Mouse (Mus musculus) CD4-positive helper T cell, adult 2 months (primary cell): Measurements from ENCODE around the gene Esrra.

Source experiments
- DNase-seq: peaks from one replicate; pipeline ENCODE4 v3.0.0-alpha.2; 2012; ENCODE audit warnings: low read depth, missing footprints, low spot score

The Esrra gene

DNA sequence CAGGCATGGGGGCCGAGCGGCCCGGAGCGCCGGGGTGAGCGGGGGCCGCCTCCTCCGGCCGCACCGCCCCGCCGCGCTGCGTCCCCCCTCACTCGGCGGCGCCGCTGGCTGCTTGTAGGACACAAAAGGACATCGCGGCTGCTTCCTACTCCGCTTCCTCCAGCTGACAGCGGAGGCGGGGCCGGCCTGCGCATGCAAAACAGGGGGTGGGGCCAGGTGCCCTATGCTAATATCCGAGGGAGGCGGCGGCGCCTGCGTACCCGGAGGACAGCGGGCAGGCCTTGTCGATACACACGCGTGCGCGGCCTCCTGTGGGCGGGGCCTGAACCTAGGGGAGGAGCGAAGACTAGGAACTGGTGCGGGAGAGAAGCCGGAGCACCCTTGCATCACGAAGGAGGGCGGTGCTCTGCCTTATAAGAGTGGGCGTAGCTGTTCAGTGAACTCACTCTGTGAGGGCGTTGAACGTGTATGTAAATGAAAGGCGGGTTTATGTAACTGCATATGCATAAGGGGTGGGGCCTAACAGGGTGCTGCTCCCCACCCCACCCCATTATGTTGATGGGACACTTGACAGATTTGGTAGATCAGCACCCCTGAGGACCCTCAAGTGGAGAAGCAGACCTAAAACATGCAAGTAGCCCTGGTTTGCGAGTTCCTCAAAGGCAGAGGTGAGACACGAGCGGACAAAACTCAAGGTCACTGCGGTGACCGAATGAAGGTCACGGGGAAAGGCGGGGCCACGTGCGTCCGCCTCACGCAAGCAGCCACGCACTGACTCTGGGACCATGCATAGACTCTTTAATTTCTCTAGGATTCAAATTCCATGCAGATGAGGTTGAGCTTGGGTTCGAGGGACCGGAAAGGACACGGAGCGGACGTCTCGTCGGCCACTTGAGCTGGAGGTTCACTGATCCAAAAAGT is at the start of gene Esrra:
Gene Esrra (minus strand): TSS at position 167 of the 921 bp plus-strand sequence.
- DNase-seq: peak; percentile 100

DNA sequence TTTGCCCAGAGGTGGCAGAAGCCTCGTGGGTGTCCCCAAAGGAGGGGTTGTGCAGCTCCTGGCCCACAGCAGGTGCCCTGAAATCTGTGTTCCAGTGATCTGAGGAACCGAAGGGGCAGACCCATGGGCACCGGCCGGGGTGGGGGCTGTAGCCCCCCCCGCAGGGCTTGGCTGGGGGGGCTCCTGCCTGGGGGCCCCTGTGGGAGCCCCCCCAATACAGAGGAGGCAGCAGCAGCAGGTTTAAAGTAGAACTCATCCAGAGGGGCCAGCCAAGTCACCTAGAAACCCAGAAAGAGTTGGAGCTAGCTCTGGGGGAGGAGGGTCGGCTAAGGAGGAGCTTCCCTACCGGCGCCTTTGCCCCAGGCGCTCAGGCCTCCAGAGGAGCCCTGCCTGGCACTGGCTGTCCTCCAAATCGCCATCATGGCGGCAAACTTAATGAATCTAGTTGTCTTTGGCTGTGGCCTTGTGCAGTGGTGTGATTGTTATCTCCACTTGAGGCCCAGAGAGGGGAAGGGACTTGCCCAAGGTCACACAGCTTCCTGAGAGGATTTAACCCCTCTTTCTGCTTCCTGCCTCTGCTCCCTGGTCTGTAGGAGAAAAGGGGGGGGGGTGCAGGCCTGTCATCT is 49.0 kb upstream of the Esrra start:
- DNase-seq: peak; percentile 65

DNA sequence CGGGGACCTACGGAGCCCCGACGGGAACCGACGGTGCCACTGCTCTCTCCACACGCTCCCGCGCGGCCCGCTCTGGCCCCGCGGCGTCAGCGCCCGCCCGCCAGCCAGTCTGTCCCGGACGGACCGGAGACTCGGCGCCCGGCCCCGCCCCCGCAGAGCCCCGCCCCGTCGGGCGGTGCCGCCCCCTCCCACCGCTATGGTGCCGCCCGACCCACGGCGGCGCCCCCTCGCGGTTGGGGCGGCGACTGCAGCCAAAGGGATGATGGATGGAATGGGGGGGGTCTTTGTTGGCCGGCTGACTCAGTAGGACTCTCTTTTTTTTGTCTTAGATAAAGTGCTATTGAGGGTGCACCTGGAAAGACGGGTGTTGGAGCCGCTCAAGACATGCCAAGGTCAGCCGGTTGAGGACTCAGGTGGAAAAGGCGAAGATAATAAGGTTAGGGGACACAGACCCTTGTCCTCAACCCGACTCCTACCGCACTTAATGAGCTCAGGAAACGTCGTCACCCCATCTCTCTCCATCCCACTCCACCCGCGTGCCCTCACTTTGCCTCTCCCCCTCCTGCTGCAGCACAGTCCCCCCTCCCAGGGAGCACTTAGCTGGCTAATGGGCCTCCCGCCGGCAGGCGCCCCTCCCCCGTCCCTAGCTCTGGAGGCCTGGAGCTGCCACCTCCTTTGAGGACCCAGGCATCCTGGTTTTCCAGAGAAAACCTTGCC is 48.2 kb upstream of the Esrra start:
- DNase-seq: peak; percentile 84

DNA sequence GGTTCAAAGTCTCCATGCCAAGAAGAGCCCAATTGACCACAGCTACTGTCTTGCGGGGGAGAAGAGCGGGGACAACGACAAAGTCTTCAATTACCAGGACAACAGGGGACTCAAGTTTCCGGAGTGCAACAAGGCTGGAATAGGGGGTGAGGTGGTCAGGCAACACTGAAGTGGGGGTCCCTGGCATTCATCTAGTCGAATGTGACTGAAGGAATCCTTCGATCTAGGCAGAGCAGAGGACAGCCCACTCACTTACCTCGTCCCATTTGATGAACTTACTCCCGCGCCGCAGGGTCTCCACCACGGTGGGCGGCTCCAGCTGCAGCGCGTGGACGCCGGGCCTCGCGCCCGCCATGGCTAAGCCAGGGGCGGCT is 47.7 kb upstream of the Esrra start:
- no peak for DNase-seq

DNA sequence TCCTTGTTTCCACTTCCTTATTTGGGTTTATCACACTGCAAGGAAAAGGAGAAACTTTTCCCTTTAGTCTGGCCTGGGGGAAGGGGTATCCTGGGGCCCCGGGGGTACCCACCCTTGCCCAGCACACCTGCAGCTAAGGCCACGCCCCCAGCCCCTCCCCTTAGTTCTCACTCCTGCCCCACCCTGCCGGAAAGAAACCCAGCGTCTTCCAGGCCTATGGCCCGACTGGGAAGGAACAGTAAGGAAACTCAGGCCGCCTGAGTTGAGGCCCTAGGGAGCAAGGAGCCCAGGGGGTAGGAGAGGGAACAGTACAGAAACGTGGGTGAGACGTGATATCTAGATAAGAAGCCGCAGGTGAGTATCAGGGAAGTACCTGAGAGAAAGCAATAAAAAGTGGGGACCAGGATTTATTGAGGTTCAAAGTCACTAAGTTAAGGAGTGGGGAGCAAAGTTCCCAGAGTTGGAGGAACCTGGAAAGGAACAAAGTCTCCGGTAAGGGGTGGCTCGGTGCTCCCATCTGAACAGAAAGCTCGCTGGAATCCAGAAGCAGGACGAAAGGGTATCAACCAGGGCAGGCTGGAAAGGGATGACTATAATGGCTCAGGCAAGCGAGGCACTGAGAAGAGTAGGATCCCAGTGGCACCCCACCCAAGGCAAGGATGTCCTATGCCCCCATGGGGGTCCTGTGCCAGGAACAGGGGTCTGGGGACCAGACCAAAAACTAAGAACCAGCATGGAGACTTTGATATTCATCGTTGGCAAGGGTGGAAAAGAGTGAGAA is 47.1 kb upstream of the Esrra start:
- peak; percentile 26 for DNase-seq

DNA sequence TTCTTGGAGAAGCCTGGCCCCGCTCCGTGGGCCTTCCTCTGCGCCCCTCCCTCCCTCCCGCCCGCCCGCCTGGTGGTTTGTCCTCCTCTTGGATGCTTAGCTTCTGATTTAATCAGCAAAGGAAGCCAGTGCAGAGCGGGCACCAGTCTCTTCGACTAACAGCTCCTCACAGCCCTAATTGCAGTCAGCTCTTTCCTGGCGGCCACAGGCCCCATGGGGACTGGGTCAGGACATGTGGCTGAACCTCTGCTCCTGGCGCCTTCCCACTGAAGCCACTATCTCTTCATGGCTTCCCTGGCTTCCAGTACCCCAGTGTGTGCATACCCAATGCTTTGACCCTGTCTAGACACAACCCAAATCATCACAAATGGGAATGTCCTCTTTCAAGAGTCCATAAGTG is 34.8 kb upstream of the Esrra start:
- DNase-seq: no peak

DNA sequence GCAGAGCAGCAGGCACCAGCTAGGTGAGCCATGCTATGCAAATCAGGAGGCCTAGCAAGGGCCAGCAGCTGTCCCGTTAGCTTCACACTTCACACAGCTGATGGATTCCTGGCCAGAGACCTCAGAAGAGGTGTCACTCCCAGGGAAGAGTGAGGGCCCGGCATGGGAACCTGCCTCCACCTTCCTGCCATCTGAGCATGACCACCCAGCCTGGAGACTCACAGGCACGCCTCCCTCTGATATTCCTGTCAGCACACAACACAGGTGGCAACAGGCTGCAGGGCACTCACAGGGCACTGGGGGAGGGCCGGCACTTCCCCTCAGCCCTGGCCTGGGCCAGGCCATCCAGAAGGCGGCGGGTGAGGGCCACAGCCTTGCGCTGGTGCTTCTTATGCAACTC is 33.8 kb upstream of the Esrra start:
- no peak for DNase-seq

DNA sequence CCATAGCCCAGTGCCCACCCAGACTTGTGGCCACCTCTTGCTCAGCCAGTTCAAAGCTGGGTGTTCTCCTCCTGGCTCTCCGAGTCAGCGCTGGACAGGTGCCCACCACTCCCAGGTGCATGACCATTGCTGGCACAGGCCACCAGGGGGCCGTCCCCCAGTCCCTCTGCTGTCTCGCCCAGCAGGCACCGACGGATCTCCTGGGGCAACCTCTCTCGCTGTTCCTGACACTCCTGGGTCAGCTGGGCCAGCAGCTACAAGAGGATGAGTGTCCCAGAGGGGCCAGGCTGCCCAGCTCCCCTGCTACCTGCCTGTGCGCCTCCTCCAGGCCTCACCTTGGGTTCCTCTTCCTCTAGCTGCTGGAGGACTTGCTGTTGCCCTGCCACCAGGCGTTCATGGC is 32.4 kb upstream of the Esrra start:
- peak; percentile 32 for DNase-seq

DNA sequence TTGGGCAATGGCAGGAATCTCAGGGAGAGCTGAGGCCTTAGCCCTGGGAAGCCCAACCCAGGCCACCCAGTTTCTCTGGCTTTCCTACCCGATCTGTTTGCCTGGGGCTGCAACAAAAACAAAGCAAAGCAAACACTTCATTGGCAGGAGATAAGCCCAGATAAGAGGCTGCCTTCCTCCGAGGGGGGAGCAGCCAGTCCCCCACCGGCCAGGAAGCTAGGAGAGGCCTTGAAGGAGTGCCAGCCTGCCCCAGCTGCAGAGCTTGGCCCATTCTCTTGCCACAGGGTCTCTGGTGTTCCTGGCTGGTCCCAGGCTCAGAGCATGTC is 31.1 kb upstream of the Esrra start:
- peak; percentile 50 for DNase-seq

DNA sequence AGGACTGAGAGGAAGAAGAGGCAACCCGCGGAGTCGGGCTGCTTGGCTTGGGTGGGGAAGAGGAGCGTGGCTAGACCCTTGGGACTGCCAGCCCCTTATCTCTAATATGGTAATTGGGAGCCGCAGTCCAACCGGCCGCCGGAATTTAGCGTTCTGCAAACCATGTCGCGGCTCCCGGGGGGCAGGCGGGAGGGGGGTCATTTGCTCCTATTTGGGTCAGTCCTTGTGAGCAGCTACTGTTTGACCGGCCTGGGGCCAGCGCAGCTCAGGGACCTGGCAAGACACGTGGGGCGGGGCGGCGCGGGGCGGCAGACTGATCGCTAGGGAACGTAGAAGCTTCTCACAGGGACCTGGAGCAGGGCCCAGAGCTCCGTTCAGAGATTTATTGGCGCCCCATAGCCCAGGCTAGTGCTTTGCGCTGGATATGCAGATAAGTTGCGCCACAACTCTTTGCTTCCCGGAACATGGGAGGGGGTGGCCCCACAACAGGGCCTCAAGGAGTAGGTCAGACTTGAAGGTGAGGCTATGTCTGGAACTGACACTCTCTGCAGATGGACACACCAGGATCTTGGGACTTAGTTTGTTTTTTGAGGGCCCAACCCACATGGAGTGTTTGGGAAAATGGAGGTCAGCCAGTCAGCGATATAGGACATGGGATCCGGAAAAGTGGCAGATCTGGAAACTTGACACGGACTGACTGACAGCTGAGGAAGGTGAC is 30.5 kb upstream of the Esrra start:
- peak; percentile 48 for DNase-seq

DNA sequence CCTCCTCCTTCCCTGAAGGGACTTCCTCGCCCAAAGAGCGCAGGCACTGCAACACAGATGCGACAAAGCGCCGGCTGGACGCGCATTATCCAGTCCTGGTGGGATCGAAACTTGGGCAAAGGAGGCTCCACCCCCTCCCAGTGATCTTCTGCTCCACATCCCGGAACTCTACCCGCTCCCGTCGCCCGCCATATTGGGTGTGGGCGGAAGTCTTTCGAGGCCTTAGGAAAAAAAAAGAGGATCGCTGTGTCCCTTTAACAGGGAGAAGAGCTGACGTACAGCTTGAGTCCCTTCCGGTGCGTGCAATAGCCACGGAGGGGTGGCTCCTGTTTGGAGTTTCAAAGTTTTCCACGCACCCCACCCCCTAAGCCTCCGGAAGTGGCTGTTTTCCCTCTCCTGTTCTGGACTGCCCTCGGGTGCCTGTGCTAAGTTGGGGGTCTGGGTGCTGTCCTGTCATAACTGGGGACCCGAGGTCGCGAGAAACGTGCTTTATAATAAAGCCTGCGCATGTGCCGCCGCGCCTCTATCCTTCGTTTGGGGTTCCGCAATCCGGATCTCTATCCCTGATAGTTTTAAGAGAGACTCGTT is 29.9 kb upstream of the Esrra start:
- DNase-seq: peak; percentile 85

DNA sequence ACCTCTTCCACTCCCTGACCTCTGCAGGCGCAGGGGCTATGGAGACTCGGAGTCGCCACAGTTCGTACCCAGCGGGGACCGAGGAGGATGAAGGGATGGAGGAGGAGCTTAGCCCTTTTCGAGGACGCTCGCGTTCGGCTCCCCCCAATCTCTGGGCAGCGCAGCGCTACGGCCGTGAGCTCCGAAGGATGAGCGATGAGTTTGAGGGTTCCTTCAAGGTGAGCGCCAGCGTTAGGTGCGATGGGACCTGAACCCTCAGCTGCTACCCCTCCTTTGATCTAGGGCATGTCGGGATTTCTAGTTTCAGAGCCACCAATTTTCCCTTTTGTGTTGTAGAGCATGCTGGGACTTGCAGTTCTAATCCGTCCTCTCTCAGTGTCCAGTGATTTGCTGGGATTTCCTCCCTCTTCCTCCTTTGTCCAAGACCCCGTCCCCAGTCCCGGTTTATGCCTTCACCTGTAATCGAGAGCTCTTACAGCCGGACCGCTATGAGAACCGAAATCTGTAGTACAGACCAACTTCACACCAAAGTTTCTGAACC is 29.1 kb upstream of the Esrra start:
- peak; percentile 61 for DNase-seq

DNA sequence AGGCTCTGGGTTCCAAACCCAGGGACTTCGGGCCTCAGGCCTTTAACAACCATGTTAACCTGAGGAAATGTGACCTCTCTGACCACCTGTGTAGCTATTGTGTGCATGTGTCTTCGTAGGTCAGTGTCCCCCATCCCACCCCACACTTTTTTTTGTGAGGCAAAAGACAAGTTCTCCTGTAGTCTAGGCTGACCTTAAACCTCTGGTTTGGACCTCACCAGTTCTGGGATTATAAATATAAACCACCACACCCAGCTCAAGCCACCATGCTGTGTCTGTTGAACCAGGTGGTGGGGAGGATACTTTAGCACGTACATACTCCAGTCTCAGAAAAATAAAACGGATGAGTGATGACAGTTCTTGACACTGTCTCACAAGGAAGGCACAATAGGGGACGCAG is 28.3 kb upstream of the Esrra start:
- DNase-seq: no peak

DNA sequence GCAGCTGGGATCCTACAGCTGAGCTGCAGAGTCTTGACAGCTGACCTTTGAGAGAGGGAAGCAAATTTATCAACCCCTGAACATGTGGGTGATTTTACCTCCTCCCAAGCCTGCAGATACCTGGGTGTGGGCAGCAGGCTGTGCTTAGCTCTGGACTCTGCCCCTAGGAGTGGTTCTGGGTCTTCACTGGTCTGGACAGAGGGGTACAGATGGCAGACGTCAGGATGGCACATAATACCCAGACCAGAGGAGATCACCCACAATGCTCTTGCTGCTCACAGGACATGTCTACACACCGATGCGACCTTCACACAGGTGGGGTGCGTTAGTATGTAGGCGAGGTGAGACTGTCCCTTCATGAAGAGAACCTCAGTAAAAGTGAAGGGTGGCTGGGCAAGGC is 27.9 kb upstream of the Esrra start:
- no peak for DNase-seq

DNA sequence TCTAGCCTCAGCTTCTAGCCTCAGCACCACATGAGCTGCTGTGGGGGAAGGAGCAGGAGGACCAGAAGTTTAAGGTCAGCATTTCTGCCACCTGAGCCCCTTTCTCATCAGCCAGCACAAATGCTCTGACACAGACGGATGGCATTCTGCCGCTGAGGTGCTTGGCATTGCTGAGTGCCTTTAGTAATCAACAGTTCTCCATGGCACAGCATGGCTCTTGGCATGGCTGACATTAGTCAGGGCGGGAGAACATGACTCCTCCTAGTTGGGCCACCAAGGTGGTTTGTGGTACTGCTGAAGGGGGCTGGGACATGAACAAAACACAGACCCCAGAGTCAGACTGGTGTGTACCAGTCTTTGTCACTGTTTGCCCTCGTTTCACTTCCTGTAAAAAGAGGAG is 26.6 kb upstream of the Esrra start:
- no peak for DNase-seq

DNA sequence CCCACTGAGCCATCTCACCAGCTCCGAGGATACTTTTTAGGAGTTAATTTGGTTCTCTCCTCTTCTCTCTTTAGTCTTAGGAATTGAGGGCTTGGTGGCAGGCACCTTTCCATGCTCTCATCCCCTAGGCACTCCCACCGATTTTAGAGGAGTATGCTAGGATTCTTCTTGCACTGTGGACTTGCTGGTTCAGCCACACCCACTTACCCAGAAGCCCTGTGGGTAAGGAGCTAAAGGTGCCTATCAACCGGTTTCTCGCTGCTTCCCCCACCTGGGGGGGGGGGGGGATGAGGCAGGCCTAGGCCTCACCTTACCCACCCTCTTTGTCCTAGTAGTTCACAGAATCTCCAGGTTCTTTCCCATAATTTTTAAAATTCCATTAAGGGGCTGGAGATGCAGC is 26.1 kb upstream of the Esrra start:
- DNase-seq: no peak

DNA sequence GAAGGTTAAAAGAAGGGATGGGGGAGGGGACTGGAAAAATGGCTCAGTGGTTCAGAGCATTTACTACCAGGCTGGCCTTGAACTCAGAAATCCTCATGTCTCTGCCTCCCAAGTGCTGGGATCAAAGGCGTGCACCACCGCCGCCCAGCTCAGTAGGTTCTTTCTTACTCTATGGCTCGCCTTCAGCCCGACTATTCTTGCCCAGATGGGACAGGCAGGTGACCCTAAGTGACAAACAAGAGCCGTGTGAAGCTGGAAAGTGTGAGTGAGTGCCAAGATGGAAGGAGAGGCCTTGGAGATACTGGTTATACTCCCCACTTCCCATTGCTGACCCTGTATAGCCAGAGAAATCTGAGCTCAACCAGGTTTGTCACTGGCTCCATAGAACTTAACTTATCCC is 22.1 kb upstream of the Esrra start:
- no peak for DNase-seq

DNA sequence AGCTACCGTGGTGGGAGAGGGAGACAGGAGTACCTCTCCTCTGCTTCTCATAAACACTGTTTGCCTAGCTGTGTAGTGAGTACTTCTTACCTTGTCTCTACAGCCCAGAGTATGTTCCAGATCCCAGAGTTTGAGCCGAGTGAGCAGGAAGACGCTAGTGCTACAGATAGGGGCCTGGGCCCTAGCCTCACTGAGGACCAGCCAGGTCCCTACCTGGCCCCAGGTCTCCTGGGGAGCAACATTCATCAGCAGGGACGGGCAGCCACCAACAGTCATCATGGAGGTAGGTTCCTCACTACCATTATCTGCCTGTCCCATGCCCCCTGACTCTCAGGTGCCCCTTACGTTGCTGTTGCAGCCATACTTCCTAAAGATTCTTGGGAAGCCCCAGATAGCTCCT is 21.2 kb upstream of the Esrra start:
- DNase-seq: peak; percentile 26

DNA sequence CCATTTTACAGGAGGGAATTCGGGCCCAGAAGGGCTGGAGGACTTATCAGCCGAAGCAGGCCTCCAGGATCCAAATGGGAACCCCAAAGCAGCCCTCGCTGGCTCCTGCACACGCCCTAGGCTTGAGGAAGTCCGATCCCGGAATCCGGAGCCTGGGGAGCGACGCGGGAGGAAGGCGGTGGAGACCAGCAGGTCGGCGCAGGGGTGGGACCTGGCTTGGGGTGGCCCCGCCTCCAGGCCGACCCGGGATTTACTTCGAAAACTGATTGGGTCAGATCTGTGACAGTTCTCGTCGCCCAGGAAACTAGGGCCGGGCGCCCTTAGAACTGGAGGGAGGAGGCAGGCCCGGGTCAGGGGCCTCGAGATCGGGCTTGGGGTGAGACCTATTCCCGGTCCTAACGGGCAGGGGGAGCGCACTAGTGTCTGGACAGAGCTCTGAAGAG is 20.7 kb upstream of the Esrra start, which contains the start of gene Gpr137:
Gene Gpr137 (minus strand): TSS at position 232 of the 443 bp plus-strand sequence.
- peak; percentile 92 for DNase-seq
